Mouse (Mus musculus) bone marrow macrophage, adult 2 months (primary cell): ENCODE results near the gene Mrpl12.

Source experiments
- CTCF ChIP-seq: IDR thresholded peaks from 2 replicates; pipeline ENCODE4 v1.5.1; 2012; ENCODE audit warnings: low read depth, mild to moderate bottlenecking, low read length, moderate library complexity
- POLR2A ChIP-seq: IDR thresholded peaks from 2 replicates; pipeline ENCODE4 v1.6.1; 2012; ENCODE audit warnings: mild to moderate bottlenecking, low read depth, low read length, borderline replicate concordance

DNA sequence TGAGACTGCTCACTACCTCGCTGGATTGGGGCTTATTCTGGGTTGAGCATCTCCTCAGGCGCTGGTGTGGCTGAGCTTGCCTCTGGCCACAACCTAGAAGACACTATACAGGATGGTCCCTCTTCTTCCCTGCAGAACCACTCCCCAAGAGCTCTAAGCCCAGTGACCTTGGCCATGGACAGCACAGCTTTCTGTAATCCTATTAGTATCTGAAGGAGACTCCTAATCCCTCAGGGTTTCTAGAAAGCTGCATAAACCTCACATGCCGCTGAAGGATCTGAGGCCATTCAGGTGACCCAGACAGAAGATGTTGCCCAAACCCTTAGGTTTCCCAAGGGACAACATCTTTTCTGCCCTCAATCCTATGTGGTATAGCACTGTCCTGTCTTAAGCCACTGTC lies 32.2 kb upstream of the Mrpl12 start:
- TF ChIP-seq CTCF, result no peak
- no peak for TF ChIP-seq POLR2A
